Mouse (Mus musculus) lung, postnatal 0 days (tissue): ENCODE results near the gene Stat2.

ENCODE experiments used
- CTCF ChIP-seq: IDR thresholded peaks from 2 replicates; pipeline ENCODE4 v1.5.1; 2016; ENCODE audit warnings: antibody characterized with exemption, mild to moderate bottlenecking
- EP300 ChIP-seq: IDR thresholded peaks from 2 replicates; pipeline ENCODE4 v1.6.1; 2016; ENCODE audit warnings: antibody characterized with exemption, mild to moderate bottlenecking, control low read depth

- TF ChIP-seq CTCF (no peak), EP300 (no peak)
These were observed 56.5 kb downstream of the Stat2 start for GRCm38 (mm10) chr10:128326825-128327224.
